Mouse (Mus musculus) heart, adult 18-20 months (tissue): ENCODE measurements around the gene Cfap74. TPM values are rescaled to one million over a fixed set of nuclear protein-coding genes. Genes with fewer than 3 reads are reported as not detected.
"Not testable (repeated sequence)": the region's sequence is repeated elsewhere in the genome, so short reads cannot be mapped to it uniquely, and the experiment has no call there.

ENCODE experiments used
- DNase-seq, 2 experiments: peaks; one replicate each; pipeline ENCODE4 v3.0.0; 2021 to 2022; ENCODE audit warnings: mixed read lengths in 1 of 2
- total RNA-seq, 2 experiments: library from RNA; stranded (reverse); gene quantifications; 2 replicates each; pipeline ENCODE4 v1.2.3; 2021

Gene Cfap74
- total RNA-seq, 2 experiments from 2014 or later: 0.31 TPM; not detected in 1

GRCm38 (mm10) chr4:155469590-155470262 is 60.7 kb downstream of the Cfap74 start:
- DNase-seq: peak; percentile 73 to 89

DNA sequence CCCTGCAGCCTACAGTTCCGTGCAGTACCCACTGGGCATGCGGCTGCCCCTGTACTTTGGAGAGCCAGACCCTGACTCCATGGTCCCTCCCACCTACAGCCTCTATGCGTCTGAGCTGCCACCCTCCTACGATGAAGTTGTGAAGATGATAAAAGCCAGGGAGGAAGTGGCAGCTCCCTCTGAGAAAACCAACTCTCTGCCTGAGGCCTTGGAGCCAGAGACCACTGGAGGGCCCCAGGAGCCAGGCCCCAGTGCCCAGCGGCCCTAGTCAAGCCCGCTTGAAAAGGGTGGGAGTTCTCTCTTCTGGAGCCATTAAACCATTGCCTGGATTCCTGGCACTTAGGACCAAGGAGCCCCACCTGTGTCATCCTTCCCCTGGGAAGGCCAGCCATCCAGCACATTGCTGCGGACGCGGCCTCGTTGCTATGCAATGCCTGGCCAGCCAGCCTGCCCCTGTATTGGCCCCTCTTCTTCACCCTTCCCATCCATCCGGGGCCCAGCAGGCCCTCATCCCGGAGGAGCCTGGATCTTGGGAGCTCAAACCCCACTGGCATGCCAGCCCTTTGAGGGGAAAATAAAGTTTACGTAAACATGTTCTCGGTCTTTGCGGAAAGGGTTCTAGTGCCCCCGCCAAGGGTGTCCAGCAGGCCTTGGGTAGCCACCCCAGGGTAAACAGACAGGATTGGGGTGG is 61.4 kb downstream of the Cfap74 start:
- no peak for DNase-seq

- no peak for DNase-seq
Observed at GRCm38 (mm10) chr4:155470997-155471396, 62.0 kb downstream of the Cfap74 start.

- DNase-seq: no peak
Observed at GRCm38 (mm10) chr4:155471406-155471805, 62.4 kb downstream of the Cfap74 start.

DNA sequence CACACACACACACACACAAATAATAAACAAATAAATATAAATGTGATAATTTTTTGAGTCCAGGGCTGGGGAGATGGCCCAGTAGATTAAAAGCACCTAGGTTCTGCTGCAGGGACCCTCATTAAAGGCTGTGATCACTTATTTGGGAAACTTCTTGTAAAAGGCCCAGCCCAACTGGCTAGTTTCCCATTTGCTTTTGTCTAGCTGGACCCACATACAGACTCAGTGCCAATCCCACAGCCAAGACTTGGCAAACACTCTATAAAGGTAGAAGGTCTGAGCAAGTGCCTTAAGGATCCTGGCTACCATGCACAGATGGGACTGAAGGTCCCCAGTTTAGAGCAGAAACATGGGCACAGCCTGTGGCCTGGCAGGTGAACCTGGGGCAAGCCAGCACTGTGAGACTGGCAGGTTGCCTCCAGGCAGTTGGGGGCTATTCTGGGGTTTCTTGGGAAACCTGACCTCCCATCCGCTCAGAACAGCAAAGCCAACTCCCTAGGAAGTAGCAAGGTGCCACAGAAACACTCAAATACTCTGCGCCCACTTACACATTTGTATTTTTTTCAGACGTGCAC is 63.8 kb downstream of the Cfap74 start:
- no peak for DNase-seq

DNA sequence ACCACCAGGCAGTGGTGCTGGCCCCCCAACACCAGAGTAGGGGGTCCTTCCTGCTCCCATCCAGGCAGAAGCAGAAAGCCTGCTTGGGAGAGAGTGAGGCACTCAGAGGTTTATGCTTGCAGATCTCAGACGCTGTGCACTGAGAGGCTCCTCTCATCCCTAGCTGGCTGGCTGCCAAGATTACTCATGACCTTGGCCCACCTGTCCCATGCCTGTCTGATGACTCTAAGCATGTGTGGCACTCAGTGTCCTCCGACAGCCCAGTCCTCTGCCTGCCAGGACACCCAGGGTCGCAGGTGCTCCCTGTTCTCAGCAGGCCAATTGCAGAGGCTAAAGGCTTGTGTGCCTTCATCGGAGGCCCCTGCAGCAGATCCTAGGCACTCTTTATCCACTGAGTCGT is 64.3 kb downstream of the Cfap74 start:
- DNase-seq: peak; percentile 58 to 65

DNA sequence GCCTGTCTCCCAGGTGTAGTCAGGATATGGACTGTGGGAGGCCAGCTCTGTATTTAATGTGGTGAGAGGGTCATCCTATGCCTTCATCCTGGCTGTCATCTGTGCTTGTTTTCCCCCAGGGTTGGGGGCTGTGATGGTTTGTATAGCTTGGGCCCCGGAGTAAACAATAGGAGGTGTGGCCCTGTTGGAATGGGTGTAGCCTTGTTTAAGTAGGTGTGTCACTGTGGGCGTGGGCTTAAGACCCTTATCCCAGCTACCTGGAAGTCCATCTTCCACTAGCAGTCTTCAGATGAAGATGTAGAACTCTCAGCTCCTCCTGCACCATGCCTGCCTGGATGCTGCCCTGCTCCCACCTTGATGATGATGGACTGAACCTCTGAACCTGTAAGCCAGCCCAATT is 64.8 kb downstream of the Cfap74 start:
- DNase-seq: not testable (repeated sequence)

GRCm38 (mm10) chr4:155481381-155482124 is 72.6 kb downstream of the Cfap74 start:
- DNase-seq: peak; percentile 86 to 90

- no peak for DNase-seq
Observed at GRCm38 (mm10) chr4:155482125-155482480, 73.1 kb downstream of the Cfap74 start.

- DNase-seq: no peak
Observed at GRCm38 (mm10) chr4:155482733-155483540, 73.9 kb downstream of the Cfap74 start.

- DNase-seq: no peak
Observed at GRCm38 (mm10) chr4:155485521-155485920, 76.5 kb downstream of the Cfap74 start.

DNA sequence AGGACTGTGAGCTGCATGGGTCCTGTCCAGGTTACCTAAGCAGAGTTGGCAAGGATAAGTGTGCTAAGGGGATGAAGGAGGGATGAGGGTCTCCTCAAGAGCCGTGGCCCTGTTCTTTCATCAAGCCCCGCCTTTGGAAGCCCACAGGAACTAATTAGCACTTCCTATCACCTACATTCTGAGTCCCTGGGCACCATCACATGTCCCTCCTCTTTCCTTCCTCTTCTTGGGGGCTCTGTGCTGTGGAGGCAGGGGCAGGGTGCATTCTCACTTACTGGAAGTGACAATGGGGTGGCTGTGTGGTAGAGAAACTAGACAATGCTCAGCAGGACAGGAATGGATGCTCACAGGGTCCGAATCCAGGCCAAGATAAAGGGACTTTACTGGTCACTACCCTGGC is 78.8 kb downstream of the Cfap74 start:
- DNase-seq: no peak

GRCm38 (mm10) chr4:155488232-155489025 is 79.4 kb downstream of the Cfap74 start:
- peak; percentile 71 to 88 for DNase-seq

DNA sequence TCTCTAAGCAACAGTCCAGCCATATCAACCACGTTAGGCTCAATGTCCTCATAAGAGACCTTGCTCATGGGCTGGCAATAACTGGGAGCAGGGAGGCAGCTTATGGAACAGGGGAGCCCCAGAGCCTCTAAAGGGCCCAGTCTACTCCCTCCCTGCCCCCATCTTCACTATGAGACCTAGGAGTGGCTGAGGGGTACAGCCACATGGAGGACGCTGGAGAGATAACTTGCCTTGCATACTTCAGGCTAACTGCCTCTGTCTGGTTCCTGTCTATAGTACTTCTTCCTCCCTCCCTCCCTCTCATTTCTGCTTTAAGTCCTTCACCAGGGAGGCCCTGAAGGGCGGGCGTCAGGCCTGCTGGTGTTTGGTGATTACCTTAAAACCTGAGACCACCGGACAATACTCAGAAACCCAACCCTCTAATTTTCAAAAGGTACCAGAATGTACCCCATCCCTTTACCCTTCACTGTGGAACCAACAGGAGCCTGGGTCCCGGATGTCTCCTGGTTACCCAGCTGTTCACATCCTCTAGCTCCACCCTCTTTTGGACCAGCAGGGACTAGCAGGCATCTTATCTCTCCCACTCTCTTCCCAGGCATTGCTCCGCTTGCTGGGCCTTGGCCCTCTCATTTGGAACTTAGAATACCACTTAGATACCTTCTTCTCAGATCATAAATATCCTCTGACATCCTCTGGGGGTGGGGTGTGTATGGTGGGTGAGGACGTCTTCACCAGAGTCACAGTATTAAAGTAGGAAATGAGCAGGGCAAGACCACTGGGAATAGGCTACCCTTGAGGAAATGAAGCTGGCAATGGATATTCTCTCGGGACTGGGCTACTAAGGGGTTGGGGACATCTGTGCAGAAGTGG is 80.3 kb downstream of the Cfap74 start:
- no peak for DNase-seq

GRCm38 (mm10) chr4:155490456-155490855 is 81.5 kb downstream of the Cfap74 start:
- DNase-seq: peak in 1 of 2 experiments; percentile 37

DNA sequence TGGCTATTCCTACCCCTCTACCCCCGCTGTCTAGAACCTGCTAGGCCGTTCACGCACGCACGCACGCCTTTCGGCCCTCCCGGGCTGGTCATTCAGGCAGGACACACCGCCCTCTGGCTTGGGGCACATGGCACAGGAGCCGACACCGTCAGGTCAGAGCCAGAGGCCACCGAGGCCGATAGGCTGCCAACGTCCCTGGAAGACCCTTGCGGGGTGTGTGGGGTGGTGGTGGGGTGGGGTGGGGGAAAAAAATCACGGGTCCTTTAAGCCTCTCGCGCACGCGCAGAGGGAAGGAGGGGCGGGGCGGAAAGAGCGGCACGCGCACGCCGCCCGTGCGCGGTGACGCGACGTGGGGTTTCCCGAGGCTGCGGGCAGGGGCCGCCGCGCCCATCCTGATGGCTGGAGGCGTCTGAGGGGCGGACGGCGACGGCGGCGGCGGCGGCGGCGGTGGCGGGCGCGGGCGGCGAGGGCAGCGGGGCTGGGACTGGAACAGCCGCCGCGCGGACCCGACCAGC is 82.1 kb downstream of the Cfap74 start, which contains the start of gene Gnb1:
Gene Gnb1, plus strand, starts transcription at position 372 of the 515 bp plus-strand sequence.
- DNase-seq: peak; percentile 94 to 98

DNA sequence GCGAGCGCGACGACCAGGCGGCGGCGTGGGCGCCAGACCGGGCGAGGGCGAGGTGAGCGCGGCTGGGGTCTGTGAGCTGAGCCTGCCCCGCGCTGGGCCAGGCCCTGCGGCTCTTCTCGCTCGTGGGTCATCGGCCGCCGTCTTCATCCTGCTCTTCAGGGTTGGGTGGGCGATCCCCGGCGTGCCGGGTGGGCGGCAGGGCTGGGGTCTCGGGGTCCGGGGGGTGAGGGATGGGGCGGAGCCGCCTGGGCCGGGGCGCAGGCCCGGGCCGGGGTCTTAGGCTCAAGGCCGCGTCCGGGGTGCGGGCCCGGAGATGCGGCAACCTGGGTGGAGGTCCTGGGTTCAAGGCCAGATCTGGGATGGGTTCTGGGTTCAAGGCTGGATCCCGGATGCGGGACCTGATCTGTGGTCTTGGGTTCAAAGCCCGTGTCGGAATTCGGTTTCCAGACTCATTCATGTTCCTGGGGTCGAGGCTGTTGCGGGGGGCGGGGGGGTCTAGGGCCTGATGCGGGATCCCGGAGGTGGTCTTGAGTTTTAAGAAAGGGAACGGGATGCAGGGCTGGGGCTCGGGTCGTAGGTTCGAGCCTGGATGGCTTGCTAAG is 82.6 kb downstream of the Cfap74 start:
- peak in 1 of 2 experiments; percentile 43 for DNase-seq

- peak; percentile 69 to 72 for DNase-seq
Observed at GRCm38 (mm10) chr4:155492131-155492633, 83.2 kb downstream of the Cfap74 start.

- DNase-seq: no peak
Observed at GRCm38 (mm10) chr4:155494891-155495290, 85.9 kb downstream of the Cfap74 start.
